Mouse (Mus musculus) thymus, adult 2 months (tissue): ENCODE measurements around the gene Abhd16b.

Experiments used
- CTCF ChIP-seq: fragments of 200-500 bp; IDR thresholded peaks from 2 replicates; pipeline ENCODE4 v1.5.1; 2012; ENCODE audit warnings: mild to moderate bottlenecking, control low read depth, low read length, moderate library complexity, borderline replicate concordance; ENCODE audit not compliant: control insufficient read depth, poor library complexity, insufficient read depth; ENCODE audit errors: extremely low read depth
- POLR2A ChIP-seq: fragments of 200-500 bp; IDR thresholded peaks from 2 replicates; pipeline ENCODE4 v1.6.1; 2012; ENCODE audit warnings: mild to moderate bottlenecking, low read length, control low read depth, moderate library complexity; ENCODE audit not compliant: control insufficient read depth, poor library complexity, insufficient read depth; ENCODE audit errors: extremely low read depth

DNA sequence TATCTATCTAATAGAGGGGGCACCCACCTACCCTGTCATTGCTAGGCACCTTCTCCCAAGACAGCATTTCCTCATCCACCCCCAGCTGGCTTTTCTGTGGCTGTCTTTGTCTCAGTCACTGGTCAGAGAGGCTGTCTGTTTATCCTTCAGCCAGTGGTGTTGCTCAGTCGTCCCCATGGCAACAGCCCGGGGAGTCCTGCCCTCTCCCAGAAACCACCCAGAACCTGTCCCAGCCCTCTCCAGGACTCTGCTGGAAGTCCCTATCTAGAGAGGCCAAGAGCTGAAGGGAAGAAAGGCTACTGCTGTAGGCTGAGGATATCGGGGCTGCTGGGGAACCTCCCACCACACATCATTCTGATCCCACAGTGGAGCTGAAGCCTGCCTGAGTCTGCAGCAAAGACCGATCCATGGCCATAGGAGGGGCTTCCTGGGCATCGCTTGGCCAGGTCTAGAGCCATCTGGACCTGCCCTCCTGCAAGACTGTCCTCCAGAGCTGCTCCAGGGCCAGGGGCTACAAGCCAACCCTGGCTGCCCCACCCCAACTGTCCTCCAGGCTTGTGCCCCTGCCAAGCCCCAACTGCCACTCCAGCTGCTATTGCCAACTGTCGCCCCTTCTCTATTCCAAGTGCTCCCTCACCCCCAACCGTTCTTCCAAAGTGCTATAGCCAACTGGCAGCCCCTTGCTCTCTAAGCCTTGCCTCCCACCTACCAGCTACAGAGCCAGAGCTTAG lies 29.8 kb upstream of the Abhd16b start:
- no peak for TF ChIP-seq CTCF
- no peak for TF ChIP-seq POLR2A
